Mouse (Mus musculus): Measurements from ENCODE around the gene Il9r. TPM values are rescaled to one million over a fixed set of nuclear protein-coding genes. Genes with fewer than 3 reads are reported as not detected.

Il9r gene
- total RNA-seq, 2 experiments from 2014 or later, result 0.10 to 0.32 TPM

Other genes with a start within 250 kb of the Il9r start
- gene 4930524B15Rik, start 234.7 kb downstream of the Il9r start, total RNA-seq (2021), result not detected
- gene Nsg2, start 199.8 kb downstream of the Il9r start, total RNA-seq (2021), result 10 to 100 TPM; 32.0 to 51.2 TPM
- 10 to 100 TPM; 13.1 to 18.5 TPM for gene Snrnp25, start 5.1 kb upstream of the Il9r start, total RNA-seq (2021)
- 10 to 100 TPM; 22.8 to 28.8 TPM for gene Rhbdf1, start 22.0 kb upstream of the Il9r start, total RNA-seq (2021)
- gene Mpg, start 26.2 kb upstream of the Il9r start, total RNA-seq (2021), result 10 to 100 TPM; 17.1 to 20.3 TPM
- 10 to 100 TPM; 52.8 to 64.2 TPM for gene Nprl3, start 67.4 kb upstream of the Il9r start, total RNA-seq (2021)
- not detected for gene Hba-x, start 76.1 kb upstream of the Il9r start, total RNA-seq (2021)
- gene Hba-a1, start 83.2 kb upstream of the Il9r start, total RNA-seq (2021), result 1,000 to 10,000 TPM; 1,892 to 5,977 TPM
- not detected for gene Hbq1b, start 86.7 kb upstream of the Il9r start, total RNA-seq (2021)
- gene Hba-a2, start 96.2 kb upstream of the Il9r start, total RNA-seq (2021), result 1,000 to 10,000 TPM; 1,371 to 4,495 TPM
- not detected for gene Hbq1a, start 99.8 kb upstream of the Il9r start, total RNA-seq (2021)
- 10 to 100 TPM in 1 of 2 experiments, 1 to 10 TPM in 1; 9.8 to 11.2 TPM for gene Sh3pxd2b, start 147.5 kb upstream of the Il9r start, total RNA-seq (2021)

All from adrenal gland, adult 18-20 months (tissue).